Mouse (Mus musculus): ENCODE measurements around the gene Dok5. TPM values are rescaled to one million over a fixed set of nuclear protein-coding genes. Genes with fewer than 3 reads are reported as not detected.

Gene Dok5
- polyA plus RNA-seq, 1 experiment from 2014 or later, result 59.1 TPM

- Histone ChIP-seq H3K4me3 (replicated peaks; ENCODE audit: low read length) (no peak overlapping the region), H3K27me3 (ENCODE audit: control insufficient read depth, insufficient read depth, low read length) (no peaks in the 10 kb centered on the region), H3K4me2 (replicated peaks) (peak overlapping the region; percentile 36), H3K36me3 (replicated peaks; ENCODE audit: control insufficient read depth, insufficient read depth) (no peaks in the 10 kb centered on the region), H3K9ac (no peak overlapping the region), H3K4me1 (replicated peaks; ENCODE audit: control insufficient read depth, insufficient read depth, low read length) (peaks cover 33% of the 10 kb centered on the region), H3K9me3 (ENCODE audit: control insufficient read depth, low read length) (no peaks in the 10 kb centered on the region), H3K27ac (peak overlapping the region; percentile 66)
- no peak for DNase-seq (ENCODE audit: low spot score)
- WGBS, result 20% methylated on average over 8 of the region's 8 CpGs
- ATAC-seq (ENCODE audit: low FRiP score), result no peak
Observed at GRCm38 (mm10) chr2:170772885-170773270, 41.3 kb downstream of the Dok5 start.

GRCm38 (mm10) chr2:170775577-170775976 is 44.0 kb downstream of the Dok5 start:
- 79% methylated on average over 15 of the region's 15 CpGs for WGBS
- no peak overlapping the region for H3K4me2 ChIP-seq (replicated peaks)
- no peak for ATAC-seq (ENCODE audit: low FRiP score)
- peaks cover 36% of the 10 kb centered on the region for H3K4me1 ChIP-seq (replicated peaks; ENCODE audit: control insufficient read depth, insufficient read depth, low read length)
- no peak overlapping the region for H3K9ac ChIP-seq
- H3K27me3 ChIP-seq (ENCODE audit: control insufficient read depth, insufficient read depth, low read length), result no peaks in the 10 kb centered on the region
- H3K9me3 ChIP-seq (ENCODE audit: control insufficient read depth, low read length), result no peaks in the 10 kb centered on the region
- DNase-seq (ENCODE audit: low spot score), result no peak
- no peak overlapping the region for H3K4me3 ChIP-seq (replicated peaks; ENCODE audit: low read length)
- no peaks in the 10 kb centered on the region for H3K36me3 ChIP-seq (replicated peaks; ENCODE audit: control insufficient read depth, insufficient read depth)
- H3K27ac ChIP-seq, result no peak overlapping the region

DNA sequence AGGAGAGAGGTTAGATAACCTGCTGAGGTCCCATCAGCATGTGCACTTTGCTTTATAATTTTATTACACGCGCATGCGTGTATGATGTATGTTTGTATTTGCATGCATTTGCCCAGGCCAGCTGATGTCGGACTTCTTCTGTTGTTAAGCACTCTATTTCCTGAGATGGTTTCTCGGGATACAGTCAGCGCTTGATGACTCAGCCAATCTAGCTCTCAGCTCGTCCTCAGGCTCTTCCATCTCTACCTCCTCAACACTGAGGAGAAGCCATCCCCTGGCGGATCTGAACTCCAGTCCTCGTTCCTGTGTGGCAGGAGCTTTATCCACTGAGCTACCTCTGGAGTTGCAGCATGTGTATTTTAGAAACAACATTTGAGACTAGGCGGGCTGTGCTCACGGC is 44.5 kb downstream of the Dok5 start:
- ATAC-seq (ENCODE audit: low FRiP score), result no peak
- 95% methylated on average over 11 of the region's 11 CpGs for WGBS
- H3K9ac ChIP-seq, result no peak overlapping the region

GRCm38 (mm10) chr2:170777572-170777971 is 46.0 kb downstream of the Dok5 start:
- no peak for DNase-seq (ENCODE audit: low spot score)
- no peak overlapping the region for H3K4me3 ChIP-seq (replicated peaks; ENCODE audit: low read length)
- H3K9me3 ChIP-seq (ENCODE audit: control insufficient read depth, low read length), result no peaks in the 10 kb centered on the region
- peaks cover 29% of the 10 kb centered on the region for H3K4me1 ChIP-seq (replicated peaks; ENCODE audit: control insufficient read depth, insufficient read depth, low read length)
- H3K36me3 ChIP-seq (replicated peaks; ENCODE audit: control insufficient read depth, insufficient read depth), result no peaks in the 10 kb centered on the region
- H3K27me3 ChIP-seq (ENCODE audit: control insufficient read depth, insufficient read depth, low read length), result no peaks in the 10 kb centered on the region
- H3K27ac ChIP-seq, result no peak overlapping the region
- WGBS, result 77% methylated on average over 6 of the region's 6 CpGs
- ATAC-seq (ENCODE audit: low FRiP score), result no peak
- H3K9ac ChIP-seq, result no peak overlapping the region
- no peak overlapping the region for H3K4me2 ChIP-seq (replicated peaks)

More for the DNA sequence above, 44.5 kb downstream of the Dok5 start:
- DNase-seq (ENCODE audit: low spot score), result no peak
- Histone ChIP-seq H3K4me2 (replicated peaks) (no peak overlapping the region), H3K27ac (no peak overlapping the region), H3K27me3 (ENCODE audit: control insufficient read depth, insufficient read depth, low read length) (no peaks in the 10 kb centered on the region), H3K4me3 (replicated peaks; ENCODE audit: low read length) (no peak overlapping the region), H3K36me3 (replicated peaks; ENCODE audit: control insufficient read depth, insufficient read depth) (no peaks in the 10 kb centered on the region), H3K4me1 (replicated peaks; ENCODE audit: control insufficient read depth, insufficient read depth, low read length) (peaks cover 37% of the 10 kb centered on the region), H3K9me3 (ENCODE audit: control insufficient read depth, low read length) (no peaks in the 10 kb centered on the region)

- H3K4me1 ChIP-seq (replicated peaks; ENCODE audit: control insufficient read depth, insufficient read depth, low read length), result peaks cover 20% of the 10 kb centered on the region; the same call in 1 of the 2 replicates
- H3K36me3 ChIP-seq (replicated peaks; ENCODE audit: control insufficient read depth, insufficient read depth), result no peaks in the 10 kb centered on the region
- ATAC-seq (ENCODE audit: low FRiP score), result no peak
- no peaks in the 10 kb centered on the region for H3K9me3 ChIP-seq (ENCODE audit: control insufficient read depth, low read length)
- DNase-seq (ENCODE audit: low spot score), result no peak
- WGBS, result 76% methylated on average over 11 of the region's 11 CpGs
- no peaks in the 10 kb centered on the region for H3K27me3 ChIP-seq (ENCODE audit: control insufficient read depth, insufficient read depth, low read length)
- H3K27ac ChIP-seq, result no peak overlapping the region
- H3K4me2 ChIP-seq (replicated peaks), result no peak overlapping the region
- H3K9ac ChIP-seq, result no peak overlapping the region
- no peak overlapping the region for H3K4me3 ChIP-seq (replicated peaks; ENCODE audit: low read length)
Observed at GRCm38 (mm10) chr2:170780010-170780750, 48.6 kb downstream of the Dok5 start.

- DNase-seq (ENCODE audit: low spot score) (no peak), ATAC-seq (ENCODE audit: low FRiP score) (no peak)
- 95% methylated on average over 10 of the region's 10 CpGs for WGBS
- H3K27ac ChIP-seq, result no peak overlapping the region
- H3K36me3 ChIP-seq (replicated peaks; ENCODE audit: control insufficient read depth, insufficient read depth), result no peaks in the 10 kb centered on the region
- no peaks in the 10 kb centered on the region for H3K27me3 ChIP-seq (ENCODE audit: control insufficient read depth, insufficient read depth, low read length)
- no peaks in the 10 kb centered on the region for H3K9me3 ChIP-seq (ENCODE audit: control insufficient read depth, low read length)
- H3K4me2 ChIP-seq (replicated peaks), result no peak overlapping the region
- H3K4me3 ChIP-seq (replicated peaks; ENCODE audit: low read length), result no peak overlapping the region
- H3K9ac ChIP-seq, result no peak overlapping the region
- peaks cover 7% of the 10 kb centered on the region for H3K4me1 ChIP-seq (replicated peaks; ENCODE audit: control insufficient read depth, insufficient read depth, low read length)
Observed at GRCm38 (mm10) chr2:170788101-170788500, 56.5 kb downstream of the Dok5 start.

DNA sequence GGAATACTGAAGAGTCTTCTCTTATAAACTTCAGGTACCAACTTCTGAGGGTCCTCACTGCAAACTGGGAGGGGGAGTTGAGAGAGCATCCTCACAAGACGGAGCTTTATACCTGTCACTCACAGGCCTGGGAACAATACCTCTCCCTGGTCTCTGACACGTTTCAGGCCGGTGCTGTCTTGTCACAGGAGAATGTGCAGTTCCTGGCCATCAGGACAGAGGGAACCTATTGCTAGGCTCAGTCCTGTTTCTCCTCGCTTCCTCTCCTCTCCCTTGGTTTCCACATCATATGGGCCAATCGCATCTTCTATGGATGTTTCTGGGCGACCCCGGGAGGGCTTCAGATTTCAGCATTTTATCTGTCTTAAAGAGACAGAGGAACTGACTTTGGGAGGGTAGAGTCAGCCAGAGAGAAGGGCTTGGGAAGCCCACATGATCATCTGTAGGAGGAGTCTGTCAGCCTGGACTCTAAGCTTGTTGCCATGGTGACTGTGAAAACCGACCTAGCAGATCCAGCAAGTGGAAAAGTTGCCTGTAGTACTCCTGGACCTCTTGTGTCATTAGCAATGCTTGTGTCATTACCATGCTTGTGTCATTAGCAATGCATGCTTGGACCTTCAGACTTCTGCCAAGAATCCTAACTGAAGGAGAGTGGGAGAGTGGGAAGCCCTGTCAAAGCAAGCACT is 59.9 kb downstream of the Dok5 start:
- H3K4me2 ChIP-seq (replicated peaks), result no peak overlapping the region
- no peaks in the 10 kb centered on the region for H3K36me3 ChIP-seq (replicated peaks; ENCODE audit: control insufficient read depth, insufficient read depth)
- ATAC-seq (ENCODE audit: low FRiP score) (0 out of 2 replicates have a peak, but pooled peaks have one; percentile 51), DNase-seq (ENCODE audit: low spot score) (peak; percentile 44)
- H3K4me3 ChIP-seq (replicated peaks; ENCODE audit: low read length), result no peak overlapping the region
- H3K27me3 ChIP-seq (ENCODE audit: control insufficient read depth, insufficient read depth, low read length), result no peaks in the 10 kb centered on the region
- H3K9ac ChIP-seq, result no peak overlapping the region
- 22% methylated on average over 8 of the region's 8 CpGs for WGBS
- H3K4me1 ChIP-seq (replicated peaks; ENCODE audit: control insufficient read depth, insufficient read depth, low read length), result peaks cover 7% of the 10 kb centered on the region
- H3K27ac ChIP-seq, result no peak overlapping the region
- H3K9me3 ChIP-seq (ENCODE audit: control insufficient read depth, low read length), result no peaks in the 10 kb centered on the region

GRCm38 (mm10) chr2:170795242-170795641 is 63.6 kb downstream of the Dok5 start:
- no peak overlapping the region for H3K27ac ChIP-seq
- peaks cover 7% of the 10 kb centered on the region for H3K4me1 ChIP-seq (replicated peaks; ENCODE audit: control insufficient read depth, insufficient read depth, low read length)
- H3K27me3 ChIP-seq (ENCODE audit: control insufficient read depth, insufficient read depth, low read length), result no peaks in the 10 kb centered on the region
- H3K36me3 ChIP-seq (replicated peaks; ENCODE audit: control insufficient read depth, insufficient read depth), result no peaks in the 10 kb centered on the region
- no peak overlapping the region for H3K4me2 ChIP-seq (replicated peaks)
- H3K9ac ChIP-seq, result no peak overlapping the region
- no peaks in the 10 kb centered on the region for H3K9me3 ChIP-seq (ENCODE audit: control insufficient read depth, low read length)
- no peak for ATAC-seq (ENCODE audit: low FRiP score)
- no peak overlapping the region for H3K4me3 ChIP-seq (replicated peaks; ENCODE audit: low read length)
- WGBS, result 91% methylated on average over 3 of the region's 3 CpGs
- DNase-seq (ENCODE audit: low spot score), result no peak

DNA sequence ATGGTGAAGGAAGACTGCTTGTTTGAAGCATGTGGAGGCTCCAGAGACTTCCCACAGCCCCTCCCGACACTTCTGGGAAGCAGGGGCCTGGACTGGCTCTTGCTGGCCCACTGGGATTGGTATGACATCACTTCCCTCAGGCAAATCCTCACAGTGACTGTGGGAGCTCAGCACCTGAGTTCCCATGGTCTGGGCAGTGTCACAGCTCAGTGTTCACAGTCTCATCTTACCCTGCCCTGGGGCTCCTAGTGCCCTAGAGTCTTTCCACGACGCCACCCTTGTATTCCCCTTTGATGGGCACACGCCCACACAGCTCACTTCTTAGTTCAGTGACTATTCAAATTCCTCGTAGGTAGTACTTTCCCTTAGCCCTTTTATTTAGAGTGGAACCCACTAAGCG is 71.4 kb downstream of the Dok5 start:
- H3K36me3 ChIP-seq (replicated peaks; ENCODE audit: control insufficient read depth, insufficient read depth), result no peaks in the 10 kb centered on the region
- no peak overlapping the region for H3K27ac ChIP-seq
- no peaks in the 10 kb centered on the region for H3K27me3 ChIP-seq (ENCODE audit: control insufficient read depth, insufficient read depth, low read length)
- WGBS, result 84% methylated on average over 6 of the region's 6 CpGs
- DNase-seq (ENCODE audit: low spot score) (no peak), ATAC-seq (ENCODE audit: low FRiP score) (no peak)
- H3K4me2 ChIP-seq (replicated peaks), result no peak overlapping the region
- peaks cover 5% of the 10 kb centered on the region; the same call in 1 of the 2 replicates for H3K4me1 ChIP-seq (replicated peaks; ENCODE audit: control insufficient read depth, insufficient read depth, low read length)
- no peaks in the 10 kb centered on the region for H3K9me3 ChIP-seq (ENCODE audit: control insufficient read depth, low read length)
- H3K4me3 ChIP-seq (replicated peaks; ENCODE audit: low read length), result no peak overlapping the region
- no peak overlapping the region for H3K9ac ChIP-seq

All from hindbrain, embryonic 14.5 days (tissue).